Mouse (Mus musculus) intestine, embryonic 15.5 days (tissue): ENCODE measurements at regions not wholly inside any gene's neighbourhood (a gene's known extent, or its start where the extent isn't known, plus 50 kb on each side); places are given as distances from the start of the nearest gene placed in this dataset.
A peak's percentile ranks its signal among the peaks of the same experiment; 100 is the strongest.

Source experiments
- ATAC-seq: fragments of 200-750 bp; cut with Nextera tagmentation; 2 replicates; pipeline ENCODE4 v1.8.0; 2017; ENCODE audit warnings: moderate TSS enrichment, moderate library complexity
- H3K27ac ChIP-seq: fragments of 300-500 bp; sonication (generic); 2 replicates; pipeline ENCODE4 v1.5.1; 2015; ENCODE audit warnings: mild to moderate bottlenecking, inconsistent platforms
- H3K27me3 ChIP-seq: fragments of 300-500 bp; sonication (generic); replicated peaks from 2 replicates; pipeline ENCODE4 v1.6.1; 2015; ENCODE audit warnings: inconsistent platforms
- H3K36me3 ChIP-seq: fragments of 300-500 bp; sonication (generic); 2 replicates; pipeline ENCODE4 v1.6.1; 2015; ENCODE audit warnings: inconsistent platforms
- H3K4me1 ChIP-seq: fragments of 300-500 bp; sonication (generic); replicated peaks from 2 replicates; pipeline ENCODE4 v1.6.1; 2015; ENCODE audit warnings: inconsistent platforms
- H3K4me2 ChIP-seq: fragments of 300-500 bp; sonication (generic); replicated peaks from 2 replicates; pipeline ENCODE4 v1.6.1; 2015; ENCODE audit warnings: mild to moderate bottlenecking, inconsistent platforms
- H3K4me3 ChIP-seq: fragments of 300-500 bp; sonication (generic); replicated peaks from 2 replicates; pipeline ENCODE4 v1.5.1; 2015; ENCODE audit warnings: inconsistent platforms
- H3K9ac ChIP-seq: fragments of 300-500 bp; sonication (generic); 2 replicates; pipeline ENCODE4 v1.6.1; 2015; ENCODE audit warnings: inconsistent platforms
- H3K9me3 ChIP-seq: fragments of 300-500 bp; sonication (generic); 2 replicates; pipeline ENCODE4 v1.6.1; 2016; ENCODE audit warnings: inconsistent platforms
- WGBS: fragments of 180-500 bp; shearing (Covaris S2); methylation state at CpG from one replicate; pipeline ENCODE4 v1.1.7; 2015; 5-methylcytosine and 5-hydroxymethylcytosine counted together

GRCm38 (mm10) chr8:109399616-109400015, 94.2 kb upstream of the Pmfbp1 start:
- H3K4me2 ChIP-seq = no peak overlapping the region
- 42% methylated on average over 11 of the region's 11 CpGs for WGBS

GRCm38 (mm10) chr8:109400192-109400591, 93.6 kb upstream of the Pmfbp1 start:
- Histone ChIP-seq H3K9ac (no peak overlapping the region), H3K9me3 (no peaks in the 10 kb centered on the region), H3K27ac (no peak overlapping the region), H3K27me3 (no peaks in the 10 kb centered on the region), H3K4me2 (no peak overlapping the region), H3K36me3 (no peaks in the 10 kb centered on the region), H3K4me1 (no peaks in the 10 kb centered on the region), H3K4me3 (no peak overlapping the region)
- no peak for ATAC-seq
- WGBS = 87% methylated on average over 5 of the region's 5 CpGs

More at GRCm38 (mm10) chr8:109399616-109400015, 94.2 kb upstream of the Pmfbp1 start:
- H3K4me3 ChIP-seq = no peak overlapping the region
- no peak overlapping the region for H3K27ac ChIP-seq
- no peaks in the 10 kb centered on the region for H3K27me3 ChIP-seq
- ATAC-seq = no peak
- no peak overlapping the region for H3K9ac ChIP-seq
- no peaks in the 10 kb centered on the region for H3K36me3 ChIP-seq
- H3K9me3 ChIP-seq = no peaks in the 10 kb centered on the region
- no peaks in the 10 kb centered on the region for H3K4me1 ChIP-seq

- Histone ChIP-seq H3K9me3 (no peaks in the 10 kb centered on the region), H3K27me3 (no peaks in the 10 kb centered on the region)
- ATAC-seq = no peak
Measured at GRCm38 (mm10) chr8:109407913-109408312, 85.9 kb upstream of the Pmfbp1 start.

GRCm38 (mm10) chr8:109410531-109410930, 83.3 kb upstream of the Pmfbp1 start:
- Histone ChIP-seq H3K4me2 (no peak overlapping the region), H3K4me3 (no peak overlapping the region), H3K9ac (no peak overlapping the region), H3K27me3 (no peaks in the 10 kb centered on the region), H3K27ac (no peak overlapping the region), H3K4me1 (no peaks in the 10 kb centered on the region), H3K36me3 (no peaks in the 10 kb centered on the region), H3K9me3 (no peaks in the 10 kb centered on the region)
- ATAC-seq = no peak
- WGBS = 74% methylated on average over 6 of the region's 6 CpGs

More at GRCm38 (mm10) chr8:109407913-109408312, 85.9 kb upstream of the Pmfbp1 start:
- Histone ChIP-seq H3K4me1 (no peaks in the 10 kb centered on the region), H3K4me2 (no peak overlapping the region), H3K4me3 (no peak overlapping the region), H3K27ac (no peak overlapping the region), H3K9ac (no peak overlapping the region), H3K36me3 (no peaks in the 10 kb centered on the region)
- 56% methylated on average over 5 of the region's 5 CpGs for WGBS

GRCm38 (mm10) chr8:109413386-109413785, 80.4 kb upstream of the Pmfbp1 start:
- H3K27me3 ChIP-seq = no peaks in the 10 kb centered on the region
- H3K4me1 ChIP-seq = no peaks in the 10 kb centered on the region
- no peaks in the 10 kb centered on the region for H3K36me3 ChIP-seq
- H3K9ac ChIP-seq = no peak overlapping the region
- no peak for ATAC-seq
- 82% methylated on average over 5 of the region's 5 CpGs for WGBS
- no peak overlapping the region for H3K4me2 ChIP-seq
- H3K9me3 ChIP-seq = no peaks in the 10 kb centered on the region
- no peak overlapping the region for H3K4me3 ChIP-seq
- no peak overlapping the region for H3K27ac ChIP-seq

GRCm38 (mm10) chr8:109415315-109415714, 78.5 kb upstream of the Pmfbp1 start:
- Histone ChIP-seq H3K27ac (no peak overlapping the region), H3K36me3 (no peaks in the 10 kb centered on the region), H3K4me1 (no peaks in the 10 kb centered on the region), H3K27me3 (no peaks in the 10 kb centered on the region), H3K4me2 (no peak overlapping the region), H3K9ac (no peak overlapping the region), H3K9me3 (no peaks in the 10 kb centered on the region), H3K4me3 (no peak overlapping the region)
- WGBS = 78% methylated on average over 4 of the region's 4 CpGs
- no peak for ATAC-seq

- Histone ChIP-seq H3K4me1 (no peaks in the 10 kb centered on the region), H3K9ac (no peak overlapping the region), H3K36me3 (no peaks in the 10 kb centered on the region), H3K4me2 (no peak overlapping the region), H3K27ac (no peak overlapping the region), H3K27me3 (no peaks in the 10 kb centered on the region), H3K9me3 (no peaks in the 10 kb centered on the region), H3K4me3 (no peak overlapping the region)
- no peak for ATAC-seq
- WGBS = 79% methylated on average over 11 of the region's 11 CpGs
Measured at GRCm38 (mm10) chr8:109415906-109416305, 77.9 kb upstream of the Pmfbp1 start.

- Histone ChIP-seq H3K4me1 (no peaks in the 10 kb centered on the region), H3K9ac (no peak overlapping the region), H3K9me3 (no peaks in the 10 kb centered on the region), H3K4me2 (no peak overlapping the region), H3K27me3 (no peaks in the 10 kb centered on the region), H3K36me3 (no peaks in the 10 kb centered on the region), H3K27ac (no peak overlapping the region), H3K4me3 (no peak overlapping the region)
- WGBS = 67% methylated on average over 17 of the region's 17 CpGs
- ATAC-seq = no peak
Measured at GRCm38 (mm10) chr8:109416327-109417100, 77.3 kb upstream of the Pmfbp1 start.

- no peaks in the 10 kb centered on the region for H3K27me3 ChIP-seq
- H3K9ac ChIP-seq = no peak overlapping the region
- H3K4me3 ChIP-seq = no peak overlapping the region
- WGBS = 38% methylated on average over 5 of the region's 5 CpGs
- no peak overlapping the region for H3K27ac ChIP-seq
- no peaks in the 10 kb centered on the region for H3K9me3 ChIP-seq
- H3K36me3 ChIP-seq = no peaks in the 10 kb centered on the region
- ATAC-seq = peak; percentile 75
- no peaks in the 10 kb centered on the region for H3K4me1 ChIP-seq
- no peak overlapping the region for H3K4me2 ChIP-seq
Measured at GRCm38 (mm10) chr8:109417222-109417621, 76.6 kb upstream of the Pmfbp1 start.

- WGBS = 33% methylated on average over 12 of the region's 12 CpGs
- H3K9me3 ChIP-seq = no peaks in the 10 kb centered on the region
- ATAC-seq = no peak
Measured at GRCm38 (mm10) chr8:109417971-109418370, 75.9 kb upstream of the Pmfbp1 start.

GRCm38 (mm10) chr8:109419029-109419596, 74.7 kb upstream of the Pmfbp1 start:
- ATAC-seq = no peak
- Histone ChIP-seq H3K4me3 (no peak overlapping the region), H3K27me3 (no peaks in the 10 kb centered on the region), H3K36me3 (no peaks in the 10 kb centered on the region), H3K27ac (no peak overlapping the region), H3K9ac (no peak overlapping the region), H3K4me2 (no peak overlapping the region), H3K9me3 (no peaks in the 10 kb centered on the region), H3K4me1 (no peaks in the 10 kb centered on the region)
- WGBS = 58% methylated on average over 4 of the region's 4 CpGs

More at GRCm38 (mm10) chr8:109417971-109418370, 75.9 kb upstream of the Pmfbp1 start:
- Histone ChIP-seq H3K36me3 (no peaks in the 10 kb centered on the region), H3K4me1 (no peaks in the 10 kb centered on the region), H3K9ac (no peak overlapping the region), H3K4me3 (no peak overlapping the region), H3K27me3 (no peaks in the 10 kb centered on the region), H3K27ac (no peak overlapping the region), H3K4me2 (no peak overlapping the region)

- no peak for ATAC-seq
- WGBS = 69% methylated on average over 5 of the region's 5 CpGs
- H3K4me3 ChIP-seq = no peak overlapping the region
- no peak overlapping the region for H3K27ac ChIP-seq
- no peaks in the 10 kb centered on the region for H3K9me3 ChIP-seq
- no peaks in the 10 kb centered on the region for H3K27me3 ChIP-seq
- no peaks in the 10 kb centered on the region for H3K36me3 ChIP-seq
- no peak overlapping the region for H3K4me2 ChIP-seq
- no peaks in the 10 kb centered on the region for H3K4me1 ChIP-seq
- no peak overlapping the region for H3K9ac ChIP-seq
Measured at GRCm38 (mm10) chr8:109424004-109424403, 69.8 kb upstream of the Pmfbp1 start.

GRCm38 (mm10) chr8:109428551-109428950, 65.3 kb upstream of the Pmfbp1 start:
- Histone ChIP-seq H3K4me2 (no peak overlapping the region), H3K4me1 (no peaks in the 10 kb centered on the region), H3K27ac (no peak overlapping the region), H3K27me3 (no peaks in the 10 kb centered on the region), H3K36me3 (no peaks in the 10 kb centered on the region), H3K9me3 (no peaks in the 10 kb centered on the region), H3K4me3 (no peak overlapping the region), H3K9ac (no peak overlapping the region)
- WGBS = 69% methylated on average over 9 of the region's 9 CpGs
- ATAC-seq = no peak
